Mouse (Mus musculus): ENCODE measurements around the gene Iqcg. TPM values are rescaled to one million over a fixed set of nuclear protein-coding genes. Genes with fewer than 3 reads are reported as not detected.
"Not testable (repeated sequence)": the region's sequence is repeated elsewhere in the genome, so short reads cannot be mapped to it uniquely, and the experiment has no call there.

Iqcg gene
- polyA plus RNA-seq, 1 experiment from 2014 or later, result 5.6 TPM

- Histone ChIP-seq H3K27ac (peak within 1 kb of the TSS; percentile 93), H3K27me3 (ENCODE audit: insufficient read depth, poor library complexity, severe bottlenecking) (no peaks in the 10 kb centered on the region), H3K36me3 (peaks cover 49% of the 10 kb centered on the region), H3K4me1 (replicated peaks) (peaks cover 50% of the 10 kb centered on the region), H3K4me3 (peak within 1 kb of the TSS; percentile 92), H3K9me3 (no peaks in the 10 kb centered on the region)
- WGBS, result under 1% methylated on average over 64 of the region's 64 CpGs
- DNase-seq (ENCODE audit: low spot score), result peak; percentile 94
Measured at GRCm38 (mm10) chr16:33062024-33062681, 6.1 kb upstream of the Iqcg start, which contains the start of gene Lmln. Gene Lmln, plus strand, starts transcription at chr16:33062521.

GRCm38 (mm10) chr16:33061400-33061799, 5.4 kb upstream of the Iqcg start:
- H3K27me3 ChIP-seq (ENCODE audit: insufficient read depth, poor library complexity, severe bottlenecking), result no peaks in the 10 kb centered on the region
- H3K4me1 ChIP-seq (replicated peaks), result peaks cover 50% of the 10 kb centered on the region
- DNase-seq (ENCODE audit: low spot score), result no peak
- 51% methylated on average over 11 of the region's 11 CpGs for WGBS
- H3K27ac ChIP-seq, result peak overlapping the region; percentile 93
- H3K4me3 ChIP-seq, result peak overlapping the region; percentile 92
- no peaks in the 10 kb centered on the region for H3K9me3 ChIP-seq
- peaks cover 42% of the 10 kb centered on the region for H3K36me3 ChIP-seq

- 68% methylated on average over 2 of the region's 2 CpGs for WGBS
- Histone ChIP-seq H3K4me3 (no peak overlapping the region), H3K9me3 (no peaks in the 10 kb centered on the region), H3K27me3 (ENCODE audit: insufficient read depth, poor library complexity, severe bottlenecking) (no peaks in the 10 kb centered on the region), H3K36me3 (peaks cover 38% of the 10 kb centered on the region), H3K27ac (no peak overlapping the region), H3K4me1 (replicated peaks) (peaks cover 50% of the 10 kb centered on the region)
- no peak for DNase-seq (ENCODE audit: low spot score)
Measured at GRCm38 (mm10) chr16:33060926-33061325, 4.9 kb upstream of the Iqcg start.

- Histone ChIP-seq H3K9me3 (no peaks in the 10 kb centered on the region), H3K4me3 (no peak overlapping the region), H3K27ac (no peak overlapping the region), H3K4me1 (replicated peaks) (peaks cover 52% of the 10 kb centered on the region), H3K27me3 (ENCODE audit: insufficient read depth, poor library complexity, severe bottlenecking) (no peaks in the 10 kb centered on the region), H3K36me3 (peaks cover 35% of the 10 kb centered on the region)
- DNase-seq (ENCODE audit: low spot score), result no peak
- 87% methylated on average over 1 of the region's 1 CpGs for WGBS
Measured at GRCm38 (mm10) chr16:33059471-33059870, 3.5 kb upstream of the Iqcg start.

- WGBS, result 92% methylated on average over 9 of the region's 9 CpGs
- DNase-seq (ENCODE audit: low spot score); H3K9me3 ChIP-seq; H3K27ac ChIP-seq; H3K27me3 ChIP-seq (ENCODE audit: insufficient read depth, poor library complexity, severe bottlenecking): not testable (repeated sequence)
- H3K4me3 ChIP-seq, result peak overlapping the region; percentile 96; the same call in 1 of the 2 replicates
- H3K36me3 ChIP-seq, result peaks cover 35% of the 10 kb centered on the region
- H3K4me1 ChIP-seq (replicated peaks), result peaks cover 44% of the 10 kb centered on the region
Measured at GRCm38 (mm10) chr16:33058656-33059055, 2.6 kb upstream of the Iqcg start.

- H3K27ac ChIP-seq, result no peak overlapping the region
- 90% methylated on average over 16 of the region's 16 CpGs for WGBS
- peaks cover 38% of the 10 kb centered on the region for H3K4me1 ChIP-seq (replicated peaks)
- no peaks in the 10 kb centered on the region for H3K27me3 ChIP-seq (ENCODE audit: insufficient read depth, poor library complexity, severe bottlenecking)
- H3K9me3 ChIP-seq, result no peaks in the 10 kb centered on the region
- H3K4me3 ChIP-seq, result peak overlapping the region; percentile 96
- no peak for DNase-seq (ENCODE audit: low spot score)
- peaks cover 35% of the 10 kb centered on the region for H3K36me3 ChIP-seq
Measured at GRCm38 (mm10) chr16:33058033-33058432, 2.0 kb upstream of the Iqcg start.

- no peak for DNase-seq (ENCODE audit: low spot score)
- no peaks in the 10 kb centered on the region for H3K9me3 ChIP-seq
- H3K36me3 ChIP-seq, result peaks cover 35% of the 10 kb centered on the region
- peak overlapping the region; percentile 96 for H3K4me3 ChIP-seq
- WGBS, result under 1% methylated on average over 24 of the region's 24 CpGs
- peak overlapping the region; percentile 94 for H3K27ac ChIP-seq
- H3K4me1 ChIP-seq (replicated peaks), result peaks cover 27% of the 10 kb centered on the region
- no peaks in the 10 kb centered on the region for H3K27me3 ChIP-seq (ENCODE audit: insufficient read depth, poor library complexity, severe bottlenecking)
Measured at GRCm38 (mm10) chr16:33056786-33057185, 768 bp upstream of the Iqcg start.

- WGBS, result 27% methylated on average over 10 of the region's 10 CpGs
- H3K27ac ChIP-seq, result peak overlapping the region; percentile 94
Measured at GRCm38 (mm10) chr16:33055655-33056054, 363 bp downstream of the Iqcg start.

GRCm38 (mm10) chr16:33054927-33055326, 1.1 kb downstream of the Iqcg start:
- WGBS, result 87% methylated on average over 2 of the region's 2 CpGs

More at GRCm38 (mm10) chr16:33055655-33056054, 363 bp downstream of the Iqcg start:
- Histone ChIP-seq H3K4me1 (replicated peaks) (peaks cover 24% of the 10 kb centered on the region), H3K36me3 (peaks cover 30% of the 10 kb centered on the region), H3K9me3 (no peaks in the 10 kb centered on the region), H3K27me3 (ENCODE audit: insufficient read depth, poor library complexity, severe bottlenecking) (no peaks in the 10 kb centered on the region), H3K4me3 (peak overlapping the region; percentile 96)
- DNase-seq (ENCODE audit: low spot score), result peak; percentile 15

GRCm38 (mm10) chr16:33053141-33053540, 2.9 kb downstream of the Iqcg start:
- no peak overlapping the region for H3K27ac ChIP-seq
- H3K4me1 ChIP-seq (replicated peaks), result peaks cover 12% of the 10 kb centered on the region
- H3K27me3 ChIP-seq (ENCODE audit: insufficient read depth, poor library complexity, severe bottlenecking), result no peaks in the 10 kb centered on the region
- no peaks in the 10 kb centered on the region for H3K9me3 ChIP-seq
- no peak for DNase-seq (ENCODE audit: low spot score)
- H3K36me3 ChIP-seq, result peaks cover 12% of the 10 kb centered on the region
- 82% methylated on average over 5 of the region's 5 CpGs for WGBS
- H3K4me3 ChIP-seq, result no peak overlapping the region

More at GRCm38 (mm10) chr16:33054927-33055326, 1.1 kb downstream of the Iqcg start:
- not testable (repeated sequence) for DNase-seq (ENCODE audit: low spot score); H3K4me3 ChIP-seq; H3K27me3 ChIP-seq (ENCODE audit: insufficient read depth, poor library complexity, severe bottlenecking); H3K27ac ChIP-seq; H3K9me3 ChIP-seq
- H3K4me1 ChIP-seq (replicated peaks), result peaks cover 24% of the 10 kb centered on the region
- H3K36me3 ChIP-seq, result peaks cover 23% of the 10 kb centered on the region

GRCm38 (mm10) chr16:33049809-33050208, 6.2 kb downstream of the Iqcg start:
- Histone ChIP-seq H3K9me3 (no peaks in the 10 kb centered on the region), H3K4me1 (replicated peaks) (no peaks in the 10 kb centered on the region), H3K4me3 (no peak overlapping the region), H3K27ac (no peak overlapping the region), H3K27me3 (ENCODE audit: insufficient read depth, poor library complexity, severe bottlenecking) (no peaks in the 10 kb centered on the region), H3K36me3 (peaks cover 10% of the 10 kb centered on the region; the same call in 1 of the 2 replicates)
- DNase-seq (ENCODE audit: low spot score), result no peak
- 93% methylated on average over 16 of the region's 16 CpGs for WGBS

GRCm38 (mm10) chr16:33048686-33049085, 7.3 kb downstream of the Iqcg start:
- 72% methylated on average over 2 of the region's 2 CpGs for WGBS
- Histone ChIP-seq H3K9me3 (no peaks in the 10 kb centered on the region), H3K4me1 (replicated peaks) (no peaks in the 10 kb centered on the region), H3K4me3 (no peak overlapping the region), H3K27me3 (ENCODE audit: insufficient read depth, poor library complexity, severe bottlenecking) (no peaks in the 10 kb centered on the region), H3K27ac (no peak overlapping the region), H3K36me3 (peaks cover 10% of the 10 kb centered on the region; the same call in 1 of the 2 replicates)
- DNase-seq (ENCODE audit: low spot score), result no peak

GRCm38 (mm10) chr16:33048004-33048403, 8.0 kb downstream of the Iqcg start:
- WGBS, result 92% methylated on average over 1 of the region's 1 CpGs
- Histone ChIP-seq H3K9me3 (no peaks in the 10 kb centered on the region), H3K36me3 (peaks cover 10% of the 10 kb centered on the region; the same call in 1 of the 2 replicates), H3K4me3 (no peak overlapping the region), H3K27ac (no peak overlapping the region), H3K4me1 (replicated peaks) (no peaks in the 10 kb centered on the region), H3K27me3 (ENCODE audit: insufficient read depth, poor library complexity, severe bottlenecking) (no peaks in the 10 kb centered on the region)
- no peak for DNase-seq (ENCODE audit: low spot score)
